In the genomic region with DNA sequence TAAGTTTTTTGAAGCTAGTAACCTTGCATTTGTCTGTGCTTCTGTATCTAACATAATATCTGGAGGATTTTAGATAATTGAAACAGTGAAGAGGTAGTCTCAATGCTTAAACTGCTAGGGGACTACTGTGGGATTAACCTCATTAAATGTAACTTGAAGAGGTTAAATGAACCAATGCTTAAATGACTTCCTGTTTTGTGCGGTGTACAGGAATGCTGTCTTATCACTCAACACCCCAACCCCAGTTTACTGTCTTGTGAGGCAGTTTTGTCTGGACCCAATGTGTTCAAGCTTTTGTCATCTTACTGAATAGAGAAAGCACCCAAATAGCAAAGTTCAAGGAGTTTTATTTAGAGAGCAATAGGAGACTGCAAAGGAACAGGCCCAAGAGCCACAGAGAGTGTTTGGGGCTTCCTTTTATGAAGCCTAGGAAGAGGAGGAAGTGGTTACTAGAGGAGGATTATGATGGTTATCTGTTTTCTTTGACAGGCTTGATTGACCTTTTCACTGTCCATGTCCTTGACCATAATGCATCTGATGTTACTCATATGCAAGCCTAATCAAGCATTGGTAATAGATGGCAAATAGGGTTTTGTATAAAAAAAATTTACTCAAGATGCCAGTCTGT, we compare ENCODE assay signal across 20 mouse cellular contexts.
"Had no signal": no experiment of that assay in that cellular context is flagged by ENCODE, and none has a peak within 500 bp of the region (broad histone marks: within the 10 kb centered on the region; RNA-seq: fewer than 3 reads in every experiment).

No protein-coding gene starts in this region.

- H3K9ac ChIP-seq: liver, embryonic 13.5 days; neural tube, embryonic 13.5 days; stomach, embryonic 15.5 days had no signal

- H3K27me3 ChIP-seq: liver, embryonic 13.5 days; megakaryocyte, embryonic 14.5 days; neural tube, embryonic 13.5 days; stomach, embryonic 15.5 days had no signal

- DNase-seq: kidney, adult 2 months; kidney, postnatal 25 days; layer of hippocampus, postnatal 36 days; liver, embryonic 13.5 days; lung, adult 2 months; lung, postnatal 14 days; lung, postnatal 4 days; midbrain, embryonic 14.5 days; retina, postnatal 1 day; right cerebral cortex, postnatal 25 days; spleen, adult 18-20 months; thymus, adult 18-20 months; thymus, postnatal 14 days had no signal

- H3K4me2 ChIP-seq: liver, embryonic 13.5 days; neural tube, embryonic 13.5 days; stomach, embryonic 15.5 days had no signal

- H3K4me1 ChIP-seq: liver, embryonic 13.5 days; midbrain, embryonic 10.5 days; neural tube, embryonic 13.5 days; stomach, embryonic 15.5 days had no signal

- H3K9me3 ChIP-seq: liver, embryonic 13.5 days; megakaryocyte, embryonic 14.5 days; midbrain, embryonic 10.5 days; neural tube, embryonic 13.5 days; stomach, embryonic 15.5 days had no signal

- H3K27ac ChIP-seq: kidney, postnatal 0 days; left cerebral cortex, adult 2 months; liver, embryonic 13.5 days; midbrain, embryonic 10.5 days; neural tube, embryonic 13.5 days; stomach, embryonic 15.5 days had no signal

- H3K4me3 ChIP-seq: left cerebral cortex, adult 2 months; liver, embryonic 13.5 days; megakaryocyte, embryonic 14.5 days; midbrain, embryonic 10.5 days; myocyte; neural tube, embryonic 13.5 days; stomach, embryonic 15.5 days had no signal
